Mouse (Mus musculus): ENCODE measurements at regions not wholly inside any gene's neighbourhood (a gene's known extent, or its start where the extent isn't known, plus 50 kb on each side); places are given as distances from the start of the nearest gene placed in this dataset.

- TF ChIP-seq CTCF (IDR thresholded peaks at IDR 0.05; ENCODE audit: extremely low read depth, insufficient read depth, insufficient read length, insufficient replicate concordance), result no peak
- TF ChIP-seq POLR2A (IDR thresholded peaks at IDR 0.05; ENCODE audit: low read depth, low read length), result no peak
Measured at GRCm38 (mm10) chr19:56189185-56189584, 97.8 kb upstream of the Habp2 start.
